Mouse (Mus musculus) Patski (cell line): Measurements from ENCODE around the gene Synpo2. TPM values are rescaled to one million over a fixed set of nuclear protein-coding genes. Genes with fewer than 3 reads are reported as not detected.

Source experiments
- ATAC-seq: fragments of 100-300 bp; one replicate; pipeline ENCODE4 v1.8.0; 2021
- CTCF ChIA-PET: fragments of 350-600 bp; sonication (Branson Sonifier 250); formaldehyde crosslinking; loops from one replicate; lab custom pipeline; 2022; ENCODE audit warnings: inconsistent platforms; lab: Charles Lee
- POLR2A ChIA-PET: fragments of 350-600 bp; sonication (Branson Sonifier 250); formaldehyde crosslinking; loops from one replicate; lab custom pipeline; 2022; ENCODE audit warnings: antibody characterized with exemption, inconsistent platforms; lab: Charles Lee
- DNase-seq: peaks from one replicate; pipeline ENCODE4 v3.0.0-alpha.2; 2011; ENCODE audit warnings: low read depth, low spot score
- H3K27me3 ChIP-seq: fragments of 371-371 bp; one replicate; pipeline ENCODE4 v1.5.1; 2021
- CTCF ChIP-seq: fragments of 100-300 bp; IDR thresholded peaks from one replicate; pipeline ENCODE4 v1.5.1; 2021
- in situ Hi-C: fragments of 300-500 bp; cut with MboI; formaldehyde crosslinking; loops from 3 replicates; pipeline ENCODE4 v1.11.1; 2018; ENCODE audit warnings: low pct_unique_long_range_greater_than_20kb, mixed read lengths
- polyA plus RNA-seq: library from polyadenylated mRNA; unstranded; gene quantifications from one replicate; pipeline ENCODE4 v1.2.3, GENCODE M21; 2021

Gene Synpo2
- polyA plus RNA-seq, 1 experiment from 2014 or later: 0.83 TPM

DNA sequence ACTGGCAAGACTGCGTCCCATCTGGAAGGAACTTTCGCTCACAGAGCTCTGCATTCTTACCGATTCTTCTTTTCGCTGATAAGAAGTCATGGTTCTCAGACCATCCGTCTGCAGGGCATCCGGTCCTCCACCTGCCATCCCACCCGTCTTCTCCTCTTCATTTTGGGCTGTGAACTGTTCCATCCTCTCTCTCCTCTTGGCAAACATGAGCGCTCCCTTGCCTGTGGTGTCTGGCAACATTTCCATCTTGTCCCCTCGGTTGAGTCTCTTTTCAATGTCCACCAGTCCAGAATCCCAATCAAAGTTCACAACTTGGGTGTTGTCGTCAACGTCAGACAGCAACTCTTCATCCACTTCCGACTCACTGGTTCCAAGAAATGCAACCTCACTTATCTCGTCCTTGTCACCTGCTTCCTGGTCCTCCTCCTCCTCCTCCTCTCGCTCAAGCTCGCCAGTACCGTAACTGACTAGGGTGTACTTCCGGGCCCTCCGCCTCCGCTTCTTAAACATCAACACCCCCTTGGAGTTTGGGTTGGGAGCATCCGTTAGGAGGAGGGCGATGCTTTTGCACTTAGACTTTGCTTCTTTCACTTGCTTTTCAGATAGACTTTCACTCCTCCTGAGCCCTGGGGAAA lies 121.8 kb downstream of the Synpo2 start:
- POLR2A ChIA-PET: interaction anchor here (0.6 kb wide), 1 partner anchor 951 kb away, joined by 3 read pairs; no protein-coding TSS in a partner anchor
- in situ Hi-C loops: no loop called here
- DNase-seq: no peak
- TF ChIP-seq CTCF: no peak
- ATAC-seq: no peak
- CTCF ChIA-PET: interaction anchor here (2.1 to 2.6 kb wide), 2 partner anchors 8 to 45 kb away, joined by 5 to 35 read pairs; no protein-coding TSS in a partner anchor
- no peaks in the 10 kb centered on the region for H3K27me3 ChIP-seq

- TF ChIP-seq CTCF: no peak
- no peaks in the 10 kb centered on the region for H3K27me3 ChIP-seq
- ChIA-PET POLR2A (interaction anchor here (1.3 kb wide), 1 partner anchor 164 kb away, joined by 3 read pairs; no protein-coding TSS in a partner anchor), CTCF (interaction anchor here (1.1 to 2.1 kb wide), 4 partner anchors 25 to 105 kb away, joined by 3 to 5 read pairs (median 5); no protein-coding TSS in a partner anchor)
- DNase-seq (no peak), ATAC-seq (no peak)
- in situ Hi-C loops: no loop called here
These were observed 123.2 kb downstream of the Synpo2 start for GRCm38 (mm10) chr3:123112781-123113180.

DNA sequence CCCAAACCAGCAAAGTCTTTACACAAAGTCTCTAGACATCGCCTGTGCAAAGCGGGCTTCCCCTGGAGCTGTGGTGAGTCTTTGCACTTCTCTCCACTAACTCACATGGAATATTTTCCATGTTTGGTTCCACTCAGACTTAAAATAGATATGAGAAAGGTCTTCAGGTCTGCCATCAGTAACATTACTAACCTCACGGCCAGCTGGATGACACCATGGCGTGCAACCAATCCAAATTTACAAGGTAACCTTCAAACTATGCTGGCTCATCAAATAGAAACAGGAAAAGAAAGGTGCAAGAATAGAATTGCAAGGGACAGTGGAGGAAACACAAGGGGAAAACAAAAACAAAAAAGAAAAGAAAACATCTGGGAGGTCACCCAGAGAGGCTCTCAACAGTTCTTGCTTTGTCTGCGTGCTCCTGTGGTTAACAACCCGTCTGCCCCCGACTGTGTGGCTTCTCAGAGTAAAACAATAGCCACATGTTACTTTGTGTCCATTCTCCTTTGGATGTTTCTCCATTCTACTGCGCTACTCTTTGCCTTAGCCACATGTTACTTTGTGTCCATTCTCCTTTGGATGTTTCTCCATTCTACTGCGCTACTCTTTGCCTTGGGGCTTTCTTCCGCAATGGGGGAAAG lies 124.8 kb downstream of the Synpo2 start:
- CTCF ChIA-PET: interaction anchor here (0.8 to 1.6 kb wide), 3 partner anchors 48 to 172 kb away, joined by 3 to 6 read pairs (median 4); no protein-coding TSS in a partner anchor
- no peak for TF ChIP-seq CTCF

DNA sequence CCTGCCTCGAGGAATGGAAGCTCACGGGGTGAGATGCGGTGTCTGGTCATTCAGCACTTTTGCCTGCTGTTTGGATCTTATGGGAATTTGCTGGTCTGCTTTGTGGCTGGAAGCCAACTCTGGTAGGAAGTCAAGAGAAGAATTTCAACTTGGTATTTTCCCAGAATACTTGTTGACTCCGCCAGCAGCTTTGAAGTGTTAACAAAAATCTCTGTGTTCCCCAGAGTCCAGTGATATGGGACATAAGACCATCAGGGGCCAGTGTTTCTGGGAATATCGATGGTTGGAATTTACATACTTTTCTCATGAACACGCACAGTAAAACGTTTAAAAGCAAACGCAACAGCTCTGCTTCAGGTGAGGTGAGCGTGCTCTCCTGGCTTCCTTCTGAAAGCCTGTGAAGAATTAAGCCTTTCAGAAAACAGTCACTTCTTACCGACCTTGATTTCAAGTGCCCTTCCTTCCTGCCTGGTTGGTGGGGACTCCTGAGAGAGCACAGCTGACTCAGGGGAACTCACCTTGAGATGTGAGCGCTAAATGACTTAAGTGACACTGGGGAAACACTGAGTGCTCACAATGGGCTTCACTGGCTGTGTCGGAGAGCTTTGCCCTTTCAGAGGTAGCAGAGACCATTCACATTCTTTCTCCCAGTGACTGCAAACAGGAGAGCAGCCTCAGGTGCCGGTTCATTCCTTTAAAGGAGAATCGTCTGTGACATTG lies 128.0 kb downstream of the Synpo2 start:
- DNase-seq (no peak), ATAC-seq (no peak)
- ChIA-PET CTCF (interaction anchor here (0.9 to 5.1 kb wide), 6 partner anchors 8 to 166 kb away, joined by 3 to 39 read pairs (median 8); no protein-coding TSS in a partner anchor), POLR2A (interaction anchor here (1.0 kb wide), 1 partner anchor 150 kb away, joined by 3 read pairs; no protein-coding TSS in a partner anchor)
- in situ Hi-C loops: loop anchor here (5.0 kb wide), 1 partner anchor 161 kb away; no protein-coding TSS in a partner anchor
- H3K27me3 ChIP-seq: no peaks in the 10 kb centered on the region
- no peak for TF ChIP-seq CTCF

More for the DNA sequence above, 124.8 kb downstream of the Synpo2 start:
- no peaks in the 10 kb centered on the region for H3K27me3 ChIP-seq
- in situ Hi-C loops: no loop called here
- DNase-seq (no peak), ATAC-seq (no peak)
- POLR2A ChIA-PET: no interaction called here

DNA sequence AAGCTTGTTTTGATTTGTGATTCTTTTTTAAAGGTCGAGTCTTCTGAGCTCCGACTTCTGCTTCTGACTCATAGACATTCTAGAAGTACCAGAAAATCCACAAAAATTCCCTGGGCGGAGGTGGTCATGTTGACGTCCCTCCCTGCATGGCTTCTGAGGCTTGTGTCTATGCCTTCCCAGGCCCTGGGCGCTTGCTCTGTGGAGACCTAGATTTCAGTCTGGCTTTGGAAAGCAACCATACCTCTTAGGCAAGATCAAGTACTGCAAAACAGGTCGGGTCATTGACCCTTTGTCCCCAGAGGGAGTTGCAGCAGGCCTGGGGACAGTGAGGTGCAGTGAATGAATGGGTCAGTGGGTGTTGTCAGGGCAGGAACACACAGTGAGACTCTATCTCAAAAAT lies 131.6 kb downstream of the Synpo2 start:
- CTCF ChIA-PET: interaction anchor here (0.8 to 4.9 kb wide), 18 partner anchors 10 to 282 kb away, joined by 3 to 35 read pairs (median 4); no protein-coding TSS in a partner anchor
- POLR2A ChIA-PET: interaction anchor here (0.6 to 1.2 kb wide), 3 partner anchors 37 to 134 kb away, joined by 3 to 5 read pairs (median 3); partner anchors contain the start of gene Usp53
- peak; percentile 56 for DNase-seq
- no peak for ATAC-seq
- H3K27me3 ChIP-seq: no peaks in the 10 kb centered on the region
- in situ Hi-C loops: no loop called here
- no peak for TF ChIP-seq CTCF

DNA sequence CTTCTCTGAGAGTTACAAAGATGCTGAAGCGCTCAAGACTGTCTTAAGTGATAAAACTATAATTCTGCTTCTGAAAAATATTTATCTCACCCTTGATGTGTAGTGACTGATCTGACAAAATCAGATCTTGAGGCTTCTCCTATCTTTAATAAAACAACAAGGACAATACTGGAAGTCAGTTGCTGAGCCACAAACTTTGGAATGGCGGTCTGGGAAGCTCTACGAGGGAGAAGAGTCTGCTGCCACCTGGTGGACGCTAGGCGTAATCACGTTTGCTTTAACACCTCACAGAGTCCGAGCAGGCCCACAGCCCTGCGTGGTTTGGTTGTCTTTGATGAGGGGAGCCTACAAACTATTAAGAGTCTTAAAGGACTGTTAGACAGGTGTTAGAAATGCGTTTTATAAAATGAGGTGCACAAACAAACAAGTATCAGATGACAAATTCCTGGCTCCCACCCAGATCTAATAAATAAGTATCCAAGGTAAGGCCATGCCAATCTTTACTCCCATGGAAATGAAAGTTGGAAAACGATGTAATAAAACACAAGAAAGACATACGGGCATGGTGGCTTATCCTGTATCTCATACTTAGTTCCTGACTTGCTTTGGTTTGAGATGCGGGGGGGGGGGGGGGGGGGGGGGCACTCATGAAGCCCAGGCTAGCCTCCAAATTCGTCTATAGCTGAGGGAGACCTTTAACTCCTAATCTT lies 132.6 kb downstream of the Synpo2 start:
- in situ Hi-C loops: no loop called here
- ChIA-PET CTCF (interaction anchor here (0.8 to 4.9 kb wide), 16 partner anchors 9 to 244 kb away, joined by 3 to 35 read pairs (median 4); no protein-coding TSS in a partner anchor), POLR2A (interaction anchor here (0.8 to 1.1 kb wide), 2 partner anchors 120 to 167 kb away, joined by 3 to 5 read pairs; partner anchors contain the start of gene Usp53)
- H3K27me3 ChIP-seq: no peaks in the 10 kb centered on the region
- ATAC-seq: peak; percentile 82
- DNase-seq: peak; percentile 80
- peak; percentile 99 for TF ChIP-seq CTCF

DNA sequence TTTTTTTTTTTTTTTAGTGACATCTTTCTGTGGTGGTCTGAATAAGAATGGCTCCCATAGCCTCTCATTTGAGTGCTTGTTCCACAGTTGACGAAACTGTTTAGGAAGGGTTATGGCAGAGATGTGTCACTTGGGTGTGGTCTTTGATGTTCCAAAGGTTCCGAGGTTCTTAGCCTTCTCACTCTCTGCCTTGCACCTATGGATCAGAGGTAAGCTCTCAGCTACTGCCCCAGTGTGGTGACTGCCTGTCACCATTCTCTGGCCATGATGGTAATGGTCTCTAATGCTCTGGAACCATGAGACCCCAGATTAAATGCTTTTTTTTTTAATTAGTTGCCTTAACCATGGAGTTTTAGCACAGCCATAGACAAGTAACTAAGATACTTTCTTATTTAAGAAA lies 134.2 kb downstream of the Synpo2 start:
- ChIA-PET POLR2A (interaction anchor here (0.7 kb wide), 1 partner anchor 92 kb away, joined by 4 read pairs; no protein-coding TSS in a partner anchor), CTCF (no interaction called here)
- ATAC-seq (no peak), DNase-seq (no peak)
- TF ChIP-seq CTCF: no peak
- no peaks in the 10 kb centered on the region for H3K27me3 ChIP-seq
- in situ Hi-C loops: no loop called here

DNA sequence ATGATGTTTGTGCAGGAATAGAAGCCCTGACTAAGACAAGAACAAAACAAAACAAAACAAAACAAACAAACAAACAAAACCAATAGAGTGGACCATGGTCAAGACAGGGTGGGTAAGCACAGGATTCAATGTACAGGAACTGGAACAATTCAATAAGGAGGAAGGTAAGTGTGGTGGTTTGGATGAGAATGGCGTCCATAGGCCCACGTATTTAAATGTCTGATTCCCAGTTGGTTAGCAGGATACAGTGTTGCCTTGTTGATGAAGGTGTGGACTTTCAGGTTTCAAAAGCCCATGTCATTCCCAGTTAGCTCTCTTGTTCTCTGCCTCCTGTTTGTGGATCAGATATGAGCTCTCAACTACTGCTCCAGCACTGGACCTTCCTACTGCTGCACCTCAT lies 140.8 kb downstream of the Synpo2 start:
- in situ Hi-C loops: loop anchor here (5.0 kb wide), 2 partner anchors 38 to 108 kb away; no protein-coding TSS in a partner anchor
- CTCF ChIA-PET: interaction anchor here (1.2 to 3.9 kb wide), 5 partner anchors 13 to 108 kb away, joined by 3 to 20 read pairs (median 7); no protein-coding TSS in a partner anchor
- no peaks in the 10 kb centered on the region for H3K27me3 ChIP-seq
- no peak for TF ChIP-seq CTCF
- DNase-seq (no peak), ATAC-seq (no peak)
- POLR2A ChIA-PET: interaction anchor here (0.7 to 2.9 kb wide), 2 partner anchors 14 to 110 kb away, joined by 3 to 14 read pairs; no protein-coding TSS in a partner anchor
